Mouse (Mus musculus): ENCODE measurements at regions not wholly inside any gene's neighbourhood (a gene's known extent, or its start where the extent isn't known, plus 50 kb on each side); places are given as distances from the start of the nearest gene placed in this dataset.

DNA sequence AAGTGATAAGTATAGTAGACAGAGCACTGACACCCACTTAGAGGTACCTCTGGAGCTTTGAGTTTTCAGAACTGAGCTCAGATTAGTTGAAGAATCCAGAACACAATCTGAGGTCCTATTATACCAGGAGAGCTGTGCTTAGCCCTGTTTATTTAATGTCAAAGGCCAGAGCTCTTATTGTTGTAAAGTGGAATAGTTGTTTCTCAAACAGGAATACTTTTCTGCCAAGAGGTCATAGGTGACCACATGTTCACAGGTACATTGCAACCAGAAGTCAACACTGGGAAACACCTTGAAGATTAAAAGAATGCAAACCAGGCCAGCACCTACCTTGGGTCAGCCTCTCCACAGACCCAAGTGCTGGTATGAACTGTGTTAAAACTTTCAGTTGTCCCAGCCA, 291.9 kb upstream of the 4930412O13Rik start:
- no peak for DNase-seq (ENCODE audit: low spot score in 2 of 2)

- DNase-seq (ENCODE audit: low spot score in 2 of 2) = no peak
These were observed 288.5 kb upstream of the 4930412O13Rik start for GRCm38 (mm10) chr2:9592531-9592930.

- peak; percentile 22 to 26 for DNase-seq (ENCODE audit: low spot score in 2 of 2)
These were observed 287.1 kb upstream of the 4930412O13Rik start for GRCm38 (mm10) chr2:9593931-9594330.

GRCm38 (mm10) chr2:9595236-9595850, 285.7 kb upstream of the 4930412O13Rik start:
- DNase-seq (ENCODE audit: low spot score in 2 of 2) = no peak

- no peak for DNase-seq (ENCODE audit: low spot score in 2 of 2)
These were observed 284.9 kb upstream of the 4930412O13Rik start for GRCm38 (mm10) chr2:9596135-9596534.

DNA sequence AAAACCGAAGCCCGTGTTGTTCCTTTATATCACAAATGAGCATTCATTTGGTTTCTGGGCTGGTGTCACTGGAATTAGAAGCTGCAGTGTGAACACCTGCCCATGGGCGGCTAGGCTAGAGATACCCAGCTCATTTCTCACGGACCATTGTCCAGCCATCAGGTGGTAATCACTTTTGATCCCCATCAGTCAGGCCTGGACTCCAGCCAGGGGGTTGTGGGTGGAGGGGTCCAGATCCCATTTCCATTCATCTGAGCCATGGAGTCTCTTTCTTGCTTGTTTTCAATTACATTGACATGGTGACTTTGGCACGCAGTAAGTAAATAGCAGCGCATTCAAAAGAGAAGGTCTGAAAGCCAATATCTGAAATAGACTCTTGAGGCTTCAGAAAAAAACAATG, 276.1 kb upstream of the 4930412O13Rik start:
- DNase-seq (ENCODE audit: low spot score in 2 of 2) = no peak

GRCm38 (mm10) chr2:9607547-9607946, 273.5 kb upstream of the 4930412O13Rik start:
- DNase-seq (ENCODE audit: low spot score in 2 of 2) = no peak

DNA sequence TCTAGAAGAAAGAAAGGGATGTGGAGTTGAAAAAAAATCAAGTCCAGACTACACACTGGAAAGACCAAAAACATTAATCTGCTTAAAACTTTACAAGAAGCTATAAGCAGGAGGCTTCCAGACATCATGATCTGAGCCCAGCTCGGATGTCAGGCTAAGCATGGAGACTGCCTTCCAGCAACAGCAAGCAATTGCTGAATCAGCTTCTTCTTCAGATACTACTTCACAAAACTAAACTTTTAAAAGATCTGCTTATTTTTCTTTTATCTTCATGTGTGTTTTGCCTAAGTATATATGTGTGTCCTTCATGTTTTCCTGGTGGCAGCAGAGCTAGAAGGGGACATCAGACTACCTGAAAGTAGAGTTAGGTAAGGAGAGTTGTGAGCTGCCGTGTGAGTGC, 266.6 kb upstream of the 4930412O13Rik start:
- DNase-seq (ENCODE audit: low spot score in 2 of 2) = no peak

DNA sequence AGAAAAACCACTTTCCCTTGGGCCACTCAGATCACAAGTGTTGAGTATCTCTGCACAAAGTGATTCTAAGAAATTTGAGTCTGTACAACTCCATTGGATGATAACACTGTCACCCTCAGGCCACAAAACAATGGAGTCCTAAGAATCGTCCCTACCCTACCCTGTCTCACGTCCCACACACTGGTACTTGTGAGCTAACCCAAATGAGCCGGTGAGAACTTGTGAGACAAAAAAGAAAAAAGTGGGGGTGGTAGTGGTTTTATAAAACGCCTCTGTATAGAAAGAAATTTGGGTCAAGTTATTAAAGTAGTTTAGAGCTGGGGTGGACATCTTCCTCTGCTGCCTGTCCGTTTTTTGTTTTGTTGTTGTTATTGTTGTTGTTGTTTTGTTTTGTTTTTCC, 264.8 kb upstream of the 4930412O13Rik start:
- DNase-seq (ENCODE audit: low spot score in 2 of 2) = no peak

DNA sequence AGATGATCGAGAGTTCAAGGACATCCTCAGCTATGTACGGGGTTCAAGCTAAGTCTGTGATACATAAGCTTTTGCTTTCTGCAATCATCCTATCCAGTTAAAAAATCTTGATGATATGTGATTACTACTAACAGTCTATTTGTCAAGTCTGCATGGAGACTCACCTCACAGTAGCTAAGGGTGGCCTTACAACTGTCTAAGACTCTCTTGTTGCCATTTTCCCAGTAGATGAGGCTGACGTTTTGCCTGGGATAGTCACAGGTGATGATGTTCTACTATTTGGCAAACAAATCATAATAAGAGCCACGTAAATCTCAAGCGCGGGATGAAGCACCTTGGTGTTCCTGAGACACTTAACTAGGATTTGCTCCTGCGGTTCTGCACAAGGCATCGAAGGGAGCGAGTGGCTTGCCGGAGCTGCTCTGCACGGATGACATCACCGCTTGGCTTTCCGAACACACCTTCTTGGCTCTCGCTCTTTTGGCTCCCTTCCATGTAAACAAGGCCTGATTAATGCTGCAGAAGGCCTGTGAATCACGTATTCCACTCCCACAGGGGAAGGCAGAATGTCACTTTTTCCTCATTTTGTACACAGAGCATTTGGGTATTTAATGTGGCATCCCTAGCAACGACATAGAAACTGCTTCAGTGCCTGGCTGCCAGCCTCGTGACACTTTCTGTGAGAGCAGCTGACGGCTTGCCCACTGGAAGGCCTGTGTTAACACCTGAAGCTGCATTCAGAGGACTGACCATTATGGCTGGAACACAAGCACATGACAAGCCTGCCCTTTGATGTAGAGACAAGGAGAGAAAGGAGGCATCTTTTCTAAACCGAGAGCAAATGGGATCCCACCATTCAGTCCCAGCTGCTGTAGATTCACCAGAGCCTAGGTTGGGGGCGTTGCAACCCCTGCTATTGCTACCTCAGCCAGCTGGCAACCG, 260.5 kb upstream of the 4930412O13Rik start:
- peak; percentile 79 to 86 for DNase-seq (ENCODE audit: low spot score in 2 of 2)

GRCm38 (mm10) chr2:9623702-9624101, 257.4 kb upstream of the 4930412O13Rik start:
- DNase-seq (ENCODE audit: low spot score in 2 of 2) = no peak

DNA sequence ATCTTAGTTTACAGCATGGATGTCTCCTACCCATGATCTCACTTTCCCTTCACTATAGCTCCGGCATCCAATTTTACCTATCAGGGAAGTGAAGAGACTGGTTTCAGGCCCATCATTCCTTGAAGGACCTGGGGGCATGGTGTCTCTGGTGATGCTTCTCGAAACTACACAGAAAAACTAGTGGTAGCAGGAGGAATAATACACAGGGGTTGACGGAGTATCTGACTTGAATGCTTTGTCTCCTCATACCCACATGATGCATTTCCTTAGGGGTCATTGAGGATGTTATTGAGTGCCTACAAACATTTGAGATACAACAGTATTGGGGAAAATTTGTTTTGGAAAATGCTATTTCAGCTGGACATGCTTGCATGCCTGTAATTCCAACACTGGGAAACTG, 253.0 kb upstream of the 4930412O13Rik start:
- no peak for DNase-seq (ENCODE audit: low spot score in 2 of 2)

DNA sequence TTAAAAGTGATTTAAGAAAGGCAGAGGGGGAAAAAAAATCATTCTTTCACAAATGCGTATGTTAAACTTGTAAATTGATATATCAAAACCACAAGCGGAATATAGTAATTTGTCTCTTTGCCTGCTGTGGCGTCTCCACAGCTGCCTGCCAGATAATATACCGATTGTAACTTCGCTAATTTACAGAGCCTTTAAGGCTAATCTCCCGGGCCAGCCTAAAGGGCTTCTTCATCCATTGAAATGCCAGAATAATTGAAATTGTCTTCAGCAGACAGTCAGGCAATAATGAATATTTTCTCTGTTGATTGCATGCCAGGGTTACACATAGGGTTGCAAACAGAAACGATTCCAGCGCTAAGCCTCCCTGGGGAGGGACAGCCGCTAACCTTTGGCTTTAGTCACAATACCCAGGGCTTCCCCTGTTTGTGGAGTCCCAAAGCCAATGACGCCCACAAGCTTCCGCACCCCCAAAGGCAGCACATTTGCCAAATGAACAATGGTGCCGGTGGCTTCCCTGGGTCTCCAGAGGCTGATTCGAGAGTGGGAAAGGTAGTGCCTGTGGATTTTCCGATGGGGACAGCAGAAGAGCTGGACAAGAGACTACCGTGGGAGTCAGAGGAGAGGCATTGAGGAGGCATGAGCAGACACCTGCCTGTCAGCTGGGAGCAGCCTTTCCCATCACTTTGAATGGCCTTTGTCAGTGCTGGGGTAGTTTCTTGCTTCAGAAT, 248.2 kb upstream of the 4930412O13Rik start:
- DNase-seq (ENCODE audit: low spot score in 2 of 2) = no peak

- DNase-seq (ENCODE audit: low spot score in 2 of 2) = no peak
These were observed 241.8 kb upstream of the 4930412O13Rik start for GRCm38 (mm10) chr2:9639262-9639661.

DNA sequence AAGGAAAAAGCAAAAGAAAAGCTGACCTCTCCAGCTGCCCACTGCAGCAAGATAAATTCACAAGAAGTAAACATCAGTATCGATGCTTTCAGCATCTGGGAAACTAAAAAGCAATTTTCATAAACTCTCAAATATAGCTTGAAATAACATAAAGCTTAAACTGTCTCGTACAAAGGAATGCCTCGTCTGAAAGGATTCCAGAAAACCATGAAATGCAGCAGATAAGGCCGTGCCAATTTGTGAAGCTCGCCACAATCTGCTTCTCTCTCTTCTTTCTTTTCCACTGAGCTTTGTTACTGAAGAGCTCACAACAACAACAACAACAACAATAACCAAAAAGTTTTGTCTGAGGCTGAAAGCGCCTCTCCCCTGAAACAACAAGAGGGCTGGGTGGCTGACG, 239.4 kb upstream of the 4930412O13Rik start:
- no peak for DNase-seq (ENCODE audit: low spot score in 2 of 2)

DNA sequence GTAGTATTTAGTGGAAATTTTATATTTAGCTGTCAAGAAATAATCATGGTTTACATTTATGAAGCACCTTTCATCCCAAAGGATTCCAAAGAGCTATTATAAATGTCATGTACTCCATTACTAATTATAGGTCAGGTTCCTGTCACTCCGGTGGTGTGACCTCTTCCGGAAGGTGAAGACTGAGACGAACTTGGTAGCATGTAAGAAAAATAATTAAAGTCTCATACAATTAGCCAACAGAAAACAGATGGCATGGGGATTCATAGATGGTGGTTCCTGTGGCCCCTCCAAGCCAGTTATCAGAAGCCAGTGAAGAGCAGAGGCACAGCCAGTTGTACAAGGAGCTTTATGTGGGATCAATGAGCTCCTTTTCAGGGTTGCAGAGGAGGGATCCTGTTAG, 238.6 kb upstream of the 4930412O13Rik start:
- no peak for DNase-seq (ENCODE audit: low spot score in 2 of 2)

DNA sequence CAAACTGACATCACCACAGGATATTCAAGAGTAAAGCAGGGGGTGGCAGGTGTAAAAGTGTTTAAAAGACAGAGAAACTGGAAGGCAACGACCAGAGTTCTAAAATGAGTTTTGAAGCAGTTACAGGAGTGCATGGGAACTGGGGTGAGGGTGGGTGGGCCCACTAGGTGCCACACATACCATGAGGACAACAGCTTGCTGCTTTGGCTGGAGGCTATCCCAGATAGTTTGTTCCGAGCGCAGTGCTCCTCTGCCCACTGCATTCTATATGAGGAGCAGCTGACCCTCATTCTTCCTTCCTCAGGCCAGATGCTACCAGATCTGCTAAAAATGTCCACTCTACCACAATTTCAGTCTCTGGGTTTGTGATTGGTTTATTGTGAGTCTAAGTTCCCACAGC, 234.6 kb upstream of the 4930412O13Rik start:
- no peak for DNase-seq (ENCODE audit: low spot score in 2 of 2)

GRCm38 (mm10) chr2:9646963-9647362, 234.1 kb upstream of the 4930412O13Rik start:
- DNase-seq (ENCODE audit: low spot score in 2 of 2) = no peak

GRCm38 (mm10) chr2:9650082-9650481, 231.0 kb upstream of the 4930412O13Rik start:
- no peak for DNase-seq (ENCODE audit: low spot score in 2 of 2)

- no peak for DNase-seq (ENCODE audit: low spot score in 2 of 2)
These were observed 222.2 kb upstream of the 4930412O13Rik start for GRCm38 (mm10) chr2:9658880-9659279.

- DNase-seq (ENCODE audit: low spot score in 2 of 2) = no peak
These were observed 211.4 kb upstream of the 4930412O13Rik start for GRCm38 (mm10) chr2:9669621-9670020.

GRCm38 (mm10) chr2:9681691-9682152, 199.3 kb upstream of the 4930412O13Rik start:
- no peak for DNase-seq (ENCODE audit: low spot score in 2 of 2)
